Comparison of ENCODE assay signal across 22 mouse cellular contexts in genomic region chr5:138341661-138342060, GRCm38 (mm10). TPM values are rescaled to one million over a fixed set of nuclear protein-coding genes. Genes with fewer than 3 reads are reported as not detected.
DNase-seq lines count a peak whose midpoint lies in the region; ATAC-seq and TF ChIP-seq lines count a peak whose summit lies in the region.
"Had no signal": no experiment of that assay in that cellular context is flagged by ENCODE, and none has a peak within 500 bp of the region (broad histone marks: within the 10 kb centered on the region; RNA-seq: fewer than 3 reads in every experiment).

Pvrig (plus strand) TSS chr5:138341961.

- H3K79me2 ChIP-seq in liver, adult 2 months (ENCODE audit: control insufficient read depth, insufficient read depth, low read length): no peaks in the 10 kb centered on the region

- no peaks in the 10 kb centered on the region for H3K9me3 ChIP-seq in liver, embryonic 11.5 days (ENCODE audit: control insufficient read depth, low read length)
- H3K9me3 ChIP-seq: embryonic facial prominence, embryonic 10.5 days; forebrain, embryonic 13.5 days; heart, embryonic 13.5 days had no signal

- WGBS in liver, adult 2 months: 85% methylated on average over 2 of the region's 2 CpGs
- 63% methylated on average over 2 of the region's 2 CpGs for WGBS in liver, embryonic 11.5 days

- no peaks in the 10 kb centered on the region for H3K27me3 ChIP-seq in liver, adult 2 months (ENCODE audit: control insufficient read depth, insufficient read depth, low read length)
- no peaks in the 10 kb centered on the region for H3K27me3 ChIP-seq in liver, embryonic 11.5 days (replicated peaks; ENCODE audit: control insufficient read depth, insufficient read depth, low read length)
- H3K27me3 ChIP-seq: forebrain, embryonic 13.5 days; heart, embryonic 13.5 days had no signal

- TF ChIP-seq POLR2A in liver, adult 2 months (IDR thresholded peaks at IDR 0.05; ENCODE audit: extremely low read depth, insufficient read depth, low read length): no peak

- H3K4me1 ChIP-seq in liver, adult 2 months (ENCODE audit: control insufficient read depth, insufficient read depth, low read length): no peaks in the 10 kb centered on the region
- H3K4me1 ChIP-seq in liver, embryonic 11.5 days (replicated peaks; ENCODE audit: control insufficient read depth, insufficient read depth, low read length): no peaks in the 10 kb centered on the region
- H3K4me1 ChIP-seq: embryonic facial prominence, embryonic 10.5 days; forebrain, embryonic 13.5 days; heart, embryonic 13.5 days had no signal

- no peak within 1 kb of the TSS for H3K4me2 ChIP-seq in liver, embryonic 11.5 days
- H3K4me2 ChIP-seq: forebrain, embryonic 13.5 days; heart, embryonic 13.5 days; hindbrain, embryonic 14.5 days had no signal

- H3K27ac ChIP-seq in liver, adult 2 months (replicated peaks; ENCODE audit: insufficient read depth, low read depth, low read length): no peak within 1 kb of the TSS
- H3K27ac ChIP-seq in liver, embryonic 11.5 days (ENCODE audit: low read depth, low read length): no peak within 1 kb of the TSS
- H3K27ac ChIP-seq: embryonic facial prominence, embryonic 10.5 days; forebrain, embryonic 13.5 days; heart, adult 2 months; heart, embryonic 13.5 days; hindbrain, embryonic 14.5 days had no signal

- no peak for TF ChIP-seq CTCF in liver, adult 2 months (IDR thresholded peaks at IDR 0.05; ENCODE audit: low read depth, low read length)

- H3K4me3 ChIP-seq in liver, adult 2 months (ENCODE audit: insufficient read depth, low read depth, low read length): no peak within 1 kb of the TSS; the same call in 1 of the 2 replicates
- H3K4me3 ChIP-seq in liver, embryonic 11.5 days (ENCODE audit: low read depth, low read length): no peak within 1 kb of the TSS
- H3K4me3 ChIP-seq: embryonic facial prominence, embryonic 10.5 days; forebrain, embryonic 13.5 days; heart, adult 2 months; heart, embryonic 13.5 days had no signal

- DNase-seq in liver, adult 2 months (ENCODE audit: extremely low read depth, low read depth, low spot score): peak; percentile 23
- no peak for DNase-seq in liver, embryonic 11.5 days (ENCODE audit: low spot score)
- DNase-seq in induced T-regulatory cell, adult 2 months (ENCODE audit: low read depth): peak; percentile 47
- DNase-seq in natural killer cell, adult 2 months (ENCODE audit: low spot score in 2 of 2): peak; percentile 27 to 47
- DNase-seq in urinary bladder, postnatal 25 days (ENCODE audit: low spot score): no peak
- DNase-seq in thymus, postnatal 36 days: no peak
- no peak for DNase-seq in heart, postnatal 4 days
- DNase-seq: adrenal gland, postnatal 10 days; cerebellum, adult 2 months; cerebellum, postnatal 10 days; forebrain, postnatal 0 days; gastrocnemius, postnatal 14 days; heart, adult 2 months; heart, postnatal 36 days had no signal

- no peak for ATAC-seq in liver, embryonic 11.5 days (replicated peaks; ENCODE audit: low FRiP score)
- no peak for ATAC-seq in CD4-positive, CD25-positive, alpha-beta regulatory T cell, adult 4 months
- ATAC-seq: forebrain, embryonic 13.5 days; forebrain, postnatal 0 days had no signal

- no peak within 1 kb of the TSS for H3K9ac ChIP-seq in liver, adult 2 months (ENCODE audit: low read depth, low read length)
- no peak within 1 kb of the TSS for H3K9ac ChIP-seq in liver, embryonic 11.5 days (ENCODE audit: low read depth, low read length)
- H3K9ac ChIP-seq: forebrain, embryonic 13.5 days; forebrain, postnatal 0 days; heart, embryonic 13.5 days; hindbrain, embryonic 14.5 days had no signal

- H3K36me3 ChIP-seq in liver, adult 2 months (ENCODE audit: control insufficient read depth, insufficient read depth, low read length): no peaks in the 10 kb centered on the region
- no peaks in the 10 kb centered on the region for H3K36me3 ChIP-seq in liver, embryonic 11.5 days (ENCODE audit: control insufficient read depth, insufficient read depth, low read length)
- H3K36me3 ChIP-seq: embryonic facial prominence, embryonic 10.5 days; heart, embryonic 13.5 days had no signal

RNA-seq across cellular contexts. Expression of gene Pvrig, which starts in this region (rescaled TPM):
- 0.92 and 0.94 TPM in 2 replicates for total RNA-seq in liver, adult 2 months (2014; rRNA removed)
- polyA plus RNA-seq in liver, adult 2 months (2012; rRNA removed): 0.25 and 0.50 TPM in 2 replicates
- 0.39 and 0.47 TPM in 2 replicates for polyA plus RNA-seq in liver, embryonic 11.5 days (2014; fragmentation: Nextera tagmentation; extraction: Ambion mirVana)
- 10 to 100 TPM; 12.0 to 12.9 TPM for polyA plus RNA-seq in CD4-positive, CD25-positive, alpha-beta regulatory T cell, adult 4 months (2017; shearing (Covaris generic))
- total RNA-seq in heart, postnatal 4 days (2021): not detected
- total RNA-seq: forebrain, postnatal 0 days; gastrocnemius, adult 18-20 months; gastrocnemius, postnatal 14 days; heart, postnatal 36 days had no signal
- polyA plus RNA-seq: embryonic facial prominence, embryonic 14.5 days; forebrain, embryonic 13.5 days; forebrain, postnatal 0 days; heart, embryonic 13.5 days; heart, postnatal 0 days had no signal

Comparison
In these comparisons a context has a peak if more than half of its experiments do, and no peak if none do; other contexts are left out.
1. Peak in DNase-seq in liver, adult 2 months; RNA of the gene not detected or under 1 TPM.
2. DNase-seq: peak in induced T-regulatory cell, adult 2 months (single experiment) and natural killer cell, adult 2 months (2 of 2); none in liver, embryonic 11.5 days (single experiment), urinary bladder, postnatal 25 days (single experiment), thymus, postnatal 36 days (0 of 2) and heart, postnatal 4 days (single experiment).